Mouse (Mus musculus): Measurements from ENCODE around the gene Ddx56. TPM values are rescaled to one million over a fixed set of nuclear protein-coding genes. Genes with fewer than 3 reads are reported as not detected.

Gene Ddx56
- polyA plus RNA-seq (2015; fragmentation: Nextera tagmentation; extraction: Ambion mirVana): 76.7 and 79.8 TPM in 2 replicates

GRCm38 (mm10) chr11:6267320-6268254 is at the start of gene Ddx56:
TSS of gene Ddx56 (minus strand) at chr11:6267772.
- Histone ChIP-seq H3K9ac (replicated peaks) (peak within 1 kb of the TSS; percentile 95), H3K27ac (peak within 1 kb of the TSS; percentile 95), H3K4me1 (replicated peaks) (peaks cover 26% of the 10 kb centered on the region), H3K27me3 (no peaks in the 10 kb centered on the region), H3K4me2 (replicated peaks) (peak within 1 kb of the TSS; percentile 89), H3K4me3 (replicated peaks) (peak within 1 kb of the TSS; percentile 95), H3K9me3 (no peaks in the 10 kb centered on the region), H3K36me3 (peaks cover 66% of the 10 kb centered on the region)
- peak; percentile 98 for ATAC-seq
- WGBS: 2% methylated on average over 50 of the region's 50 CpGs

- peaks cover 53% of the 10 kb centered on the region for H3K36me3 ChIP-seq
Observed at GRCm38 (mm10) chr11:6316821-6317220, 49.2 kb upstream of the Ddx56 start.

GRCm38 (mm10) chr11:6313874-6314406 is 46.4 kb upstream of the Ddx56 start:
- H3K4me3 ChIP-seq (replicated peaks): no peak overlapping the region
- no peak overlapping the region for H3K27ac ChIP-seq
- no peaks in the 10 kb centered on the region for H3K27me3 ChIP-seq
- H3K9me3 ChIP-seq: no peaks in the 10 kb centered on the region
- H3K4me2 ChIP-seq (replicated peaks): no peak overlapping the region
- ATAC-seq: no peak
- 93% methylated on average over 7 of the region's 7 CpGs for WGBS
- no peaks in the 10 kb centered on the region for H3K4me1 ChIP-seq (replicated peaks)
- H3K9ac ChIP-seq (replicated peaks): no peak overlapping the region
- H3K36me3 ChIP-seq: peaks cover 47% of the 10 kb centered on the region

More at GRCm38 (mm10) chr11:6316821-6317220, 49.2 kb upstream of the Ddx56 start:
- H3K9me3 ChIP-seq: no peaks in the 10 kb centered on the region
- H3K4me2 ChIP-seq (replicated peaks): no peak overlapping the region
- 86% methylated on average over 11 of the region's 11 CpGs for WGBS
- no peak overlapping the region for H3K27ac ChIP-seq
- no peak overlapping the region for H3K4me3 ChIP-seq (replicated peaks)
- H3K9ac ChIP-seq (replicated peaks): no peak overlapping the region
- no peak for ATAC-seq
- H3K4me1 ChIP-seq (replicated peaks): no peaks in the 10 kb centered on the region
- H3K27me3 ChIP-seq: no peaks in the 10 kb centered on the region

- Histone ChIP-seq H3K27me3 (no peaks in the 10 kb centered on the region), H3K4me3 (replicated peaks) (no peak overlapping the region), H3K36me3 (peaks cover 14% of the 10 kb centered on the region), H3K4me2 (replicated peaks) (no peak overlapping the region), H3K9ac (replicated peaks) (no peak overlapping the region), H3K4me1 (replicated peaks) (no peaks in the 10 kb centered on the region), H3K9me3 (no peaks in the 10 kb centered on the region), H3K27ac (no peak overlapping the region)
- ATAC-seq: no peak
- WGBS: 97% methylated on average over 4 of the region's 4 CpGs
Observed at GRCm38 (mm10) chr11:6308181-6308580, 40.6 kb upstream of the Ddx56 start.

- ATAC-seq: no peak
- H3K27me3 ChIP-seq: no peaks in the 10 kb centered on the region
- no peak overlapping the region for H3K4me2 ChIP-seq (replicated peaks)
- 95% methylated on average over 1 of the region's 1 CpGs for WGBS
- no peaks in the 10 kb centered on the region for H3K4me1 ChIP-seq (replicated peaks)
- H3K36me3 ChIP-seq: peaks cover 31% of the 10 kb centered on the region
- no peak overlapping the region for H3K4me3 ChIP-seq (replicated peaks)
- H3K27ac ChIP-seq: no peak overlapping the region
- no peak overlapping the region for H3K9ac ChIP-seq (replicated peaks)
- no peaks in the 10 kb centered on the region for H3K9me3 ChIP-seq
Observed at GRCm38 (mm10) chr11:6305943-6306430, 38.4 kb upstream of the Ddx56 start.

GRCm38 (mm10) chr11:6302793-6303192 is 35.2 kb upstream of the Ddx56 start:
- H3K4me2 ChIP-seq (replicated peaks): no peak overlapping the region
- H3K4me3 ChIP-seq (replicated peaks): no peak overlapping the region
- H3K36me3 ChIP-seq: peaks cover 60% of the 10 kb centered on the region
- H3K27ac ChIP-seq: no peak overlapping the region
- no peaks in the 10 kb centered on the region for H3K9me3 ChIP-seq
- no peaks in the 10 kb centered on the region for H3K4me1 ChIP-seq (replicated peaks)
- H3K27me3 ChIP-seq: no peaks in the 10 kb centered on the region
- ATAC-seq: no peak
- H3K9ac ChIP-seq (replicated peaks): no peak overlapping the region
- WGBS: 93% methylated on average over 2 of the region's 2 CpGs

GRCm38 (mm10) chr11:6299435-6299834 is 31.9 kb upstream of the Ddx56 start:
- Histone ChIP-seq H3K4me1 (replicated peaks) (no peaks in the 10 kb centered on the region), H3K4me2 (replicated peaks) (no peak overlapping the region), H3K27ac (no peak overlapping the region), H3K36me3 (peaks cover 61% of the 10 kb centered on the region), H3K27me3 (no peaks in the 10 kb centered on the region), H3K9me3 (no peaks in the 10 kb centered on the region), H3K9ac (replicated peaks) (no peak overlapping the region), H3K4me3 (replicated peaks) (no peak overlapping the region)
- no peak for ATAC-seq
- 91% methylated on average over 2 of the region's 2 CpGs for WGBS

- Histone ChIP-seq H3K4me2 (replicated peaks) (no peak overlapping the region), H3K9me3 (no peaks in the 10 kb centered on the region), H3K27ac (no peak overlapping the region)
Observed at GRCm38 (mm10) chr11:6296077-6296476, 28.5 kb upstream of the Ddx56 start.

GRCm38 (mm10) chr11:6294632-6295031 is 27.1 kb upstream of the Ddx56 start:
- Histone ChIP-seq H3K4me1 (replicated peaks) (peaks cover 11% of the 10 kb centered on the region), H3K9me3 (no peaks in the 10 kb centered on the region), H3K4me3 (replicated peaks) (no peak overlapping the region), H3K9ac (replicated peaks) (no peak overlapping the region), H3K27me3 (no peaks in the 10 kb centered on the region), H3K36me3 (peaks cover 27% of the 10 kb centered on the region), H3K27ac (no peak overlapping the region), H3K4me2 (replicated peaks) (no peak overlapping the region)
- no peak for ATAC-seq
- 96% methylated on average over 4 of the region's 4 CpGs for whole genome bisulfite sequencing

More at GRCm38 (mm10) chr11:6296077-6296476, 28.5 kb upstream of the Ddx56 start:
- ATAC-seq: no peak
- Histone ChIP-seq H3K4me3 (replicated peaks) (no peak overlapping the region), H3K27me3 (no peaks in the 10 kb centered on the region), H3K36me3 (peaks cover 40% of the 10 kb centered on the region), H3K4me1 (replicated peaks) (peaks cover 8% of the 10 kb centered on the region), H3K9ac (replicated peaks) (no peak overlapping the region)

GRCm38 (mm10) chr11:6293601-6294000 is 26.0 kb upstream of the Ddx56 start:
- no peak overlapping the region for H3K27ac ChIP-seq
- H3K9ac ChIP-seq (replicated peaks): no peak overlapping the region
- H3K36me3 ChIP-seq: peaks cover 18% of the 10 kb centered on the region
- WGBS: 97% methylated on average over 2 of the region's 2 CpGs
- H3K9me3 ChIP-seq: no peaks in the 10 kb centered on the region
- H3K4me1 ChIP-seq (replicated peaks): peaks cover 11% of the 10 kb centered on the region
- no peak overlapping the region for H3K4me2 ChIP-seq (replicated peaks)
- H3K4me3 ChIP-seq (replicated peaks): no peak overlapping the region
- no peaks in the 10 kb centered on the region for H3K27me3 ChIP-seq
- no peak for ATAC-seq

- peak overlapping the region; percentile 70 for H3K4me3 ChIP-seq (replicated peaks)
- no peaks in the 10 kb centered on the region for H3K9me3 ChIP-seq
- H3K4me2 ChIP-seq (replicated peaks): peak overlapping the region; percentile 62
- WGBS: 96% methylated on average over 4 of the region's 4 CpGs
- no peaks in the 10 kb centered on the region for H3K27me3 ChIP-seq
- peaks cover 11% of the 10 kb centered on the region for H3K36me3 ChIP-seq
- ATAC-seq: no peak
- no peak overlapping the region for H3K27ac ChIP-seq
- H3K9ac ChIP-seq (replicated peaks): no peak overlapping the region
- peaks cover 11% of the 10 kb centered on the region for H3K4me1 ChIP-seq (replicated peaks)
Observed at GRCm38 (mm10) chr11:6292988-6293349, 25.4 kb upstream of the Ddx56 start.

All from midbrain, embryonic 13.5 days (tissue).